Mouse (Mus musculus) heart, postnatal 14 days (tissue): ENCODE results near the gene Sema4a. TPM values are rescaled to one million over a fixed set of nuclear protein-coding genes. Genes with fewer than 3 reads are reported as not detected.
A peak's percentile ranks its signal among the peaks of the same experiment; 100 is the strongest.

ENCODE experiments used
- DNase-seq, 2 experiments: peaks; one replicate each; pipeline ENCODE4 v3.0.0; 2021 to 2022
- intact Hi-C: fragments of 180-260 bp; cut with DNase I; formaldehyde crosslinking; loops from one replicate; pipeline ENCODE4 v1.15.1; 2025
- microRNA-seq, 2 experiments: library from miRNA; unstranded; fragments of <30 nt; microRNA quantifications; one replicate each; pipeline ENCODE4 v1.2.0; 2021 to 2022
- total RNA-seq, 2 experiments: library from RNA; stranded (reverse); gene quantifications; 2 replicates each; pipeline ENCODE4 v1.2.3; 2021

Sema4a gene
- total RNA-seq, 2 experiments from 2014 or later: 2.3 to 2.6 TPM

DNA sequence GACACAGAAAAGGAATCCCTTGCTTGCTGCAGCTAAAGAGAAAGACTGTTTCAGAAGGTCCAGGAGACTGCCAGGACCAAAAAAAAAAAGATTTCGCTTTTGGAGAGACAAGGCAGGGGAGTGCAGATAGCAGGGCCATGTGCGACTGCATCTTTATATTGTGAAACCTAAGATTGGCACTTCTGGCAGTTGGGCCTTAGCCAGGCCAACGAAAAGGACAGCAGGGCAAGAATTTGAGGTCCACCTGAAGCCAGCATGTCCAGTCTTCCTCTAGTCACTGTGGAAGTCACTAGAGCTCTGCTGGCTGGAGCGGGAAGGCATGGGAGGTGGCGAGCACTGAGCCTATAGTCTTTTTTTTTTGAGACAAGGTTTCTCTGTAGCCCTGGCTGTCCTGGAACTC lies 52.0 kb downstream of the Sema4a start:
- intact Hi-C loops: no loop called here
- DNase-seq: no peak

DNA sequence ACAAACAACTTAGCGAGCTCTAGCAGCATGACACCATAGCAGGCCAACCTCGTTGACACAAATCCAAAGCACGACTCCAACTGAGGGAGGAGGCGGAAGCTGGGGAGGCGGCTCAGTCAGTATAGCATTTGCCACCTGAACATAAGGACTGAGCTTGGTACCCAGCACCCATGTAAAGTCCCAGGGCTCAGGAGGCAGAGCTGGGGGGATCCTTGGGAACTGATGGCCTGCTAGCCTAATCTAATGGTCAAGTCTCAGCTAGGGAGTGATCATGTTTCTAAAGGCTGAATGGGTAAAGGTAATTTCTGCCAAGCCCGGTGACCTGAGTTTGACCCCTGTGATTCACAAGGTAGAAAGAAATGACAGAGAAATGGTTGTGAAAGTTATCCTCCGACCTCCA lies 53.5 kb downstream of the Sema4a start:
- intact Hi-C loops: loop anchor here (1.0 to 2.0 kb wide), 3 partner anchors 56 to 115 kb away; no protein-coding TSS in a partner anchor
- DNase-seq: no peak

GRCm38 (mm10) chr3:88407090-88407489 lies 53.9 kb downstream of the Sema4a start:
- intact Hi-C loops: loop anchor here (1.0 to 2.0 kb wide), 3 partner anchors 56 to 116 kb away; no protein-coding TSS in a partner anchor
- DNase-seq: peak; percentile 63 to 79

- intact Hi-C loops: no loop called here
- no peak for DNase-seq
Measured at GRCm38 (mm10) chr3:88403522-88404230, 57.3 kb downstream of the Sema4a start.

DNA sequence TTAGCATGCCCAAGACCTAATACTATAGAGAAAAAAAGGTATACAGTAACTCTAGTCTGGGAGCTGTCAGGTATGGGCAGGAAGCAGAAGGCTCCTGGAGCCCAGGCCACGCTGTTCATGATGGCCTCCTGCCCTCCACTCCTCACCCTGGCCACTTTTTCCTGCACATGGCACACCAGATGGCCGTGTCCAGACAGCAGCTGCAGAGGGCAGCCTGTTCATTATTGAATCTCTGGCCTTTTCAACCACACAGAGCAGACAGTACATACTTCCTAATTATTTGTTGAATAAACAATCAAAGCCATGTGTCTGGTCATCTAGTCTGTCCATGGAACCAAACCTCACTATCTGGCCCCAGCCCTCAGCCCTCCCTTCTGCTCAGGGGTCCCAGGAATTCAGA lies 62.3 kb downstream of the Sema4a start:
- intact Hi-C loops: no loop called here
- no peak for DNase-seq

- intact Hi-C loops: no loop called here
- no peak for DNase-seq
Measured at GRCm38 (mm10) chr3:88395742-88396141, 65.2 kb downstream of the Sema4a start.

DNA sequence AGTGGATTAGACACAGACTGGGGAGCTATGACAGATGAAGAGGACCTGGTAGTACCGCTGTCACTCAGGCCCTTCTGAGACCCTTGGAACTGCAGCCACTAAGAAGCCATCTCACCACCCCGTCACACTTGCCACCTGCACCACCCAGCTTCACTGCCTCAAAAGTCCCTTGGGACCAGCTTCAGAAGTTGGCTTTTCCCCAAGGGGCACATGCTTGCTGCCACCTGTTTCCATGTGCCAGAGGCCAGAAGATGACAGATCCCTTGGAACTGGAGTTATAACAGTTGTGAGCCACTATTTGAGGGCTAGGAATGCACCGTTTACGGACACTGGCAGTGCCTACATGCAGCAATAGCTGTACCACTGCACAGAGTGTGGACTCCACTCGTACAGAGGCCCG lies 65.7 kb downstream of the Sema4a start:
- DNase-seq: no peak
- intact Hi-C loops: no loop called here

GRCm38 (mm10) chr3:88393776-88394375 lies 67.1 kb downstream of the Sema4a start:
- intact Hi-C loops: no loop called here
- DNase-seq: no peak

Small RNAs within 50 kb of the gene (microRNA-seq; reads per million reads assigned to microRNA genes)
- gene Mir7011: 0 to 0.72 reads per million in 2 experiments

Other genes with a start within 250 kb of the Sema4a start
- gene Rhbg, start 206.5 kb downstream of the Sema4a start, total RNA-seq: not detected
- gene Gm38392, start 174.0 kb downstream of the Sema4a start, total RNA-seq: under 1 TPM in 1 of 2 experiments, not detected in 1; 0.24 TPM
- gene Tsacc, start 164.2 kb downstream of the Sema4a start, total RNA-seq: 1 to 10 TPM; 4.2 to 4.3 TPM
- 100 to 1,000 TPM; 165 to 187 TPM for gene Cct3, start 164.1 kb downstream of the Sema4a start, total RNA-seq
- gene Glmp, start 136.2 kb downstream of the Sema4a start, total RNA-seq: 10 to 100 TPM; 90.8 to 98.8 TPM
- 1 to 10 TPM; 1.6 TPM for gene Tmem79, start 125.0 kb downstream of the Sema4a start, total RNA-seq
- 10 to 100 TPM; 41.5 to 44.3 TPM for gene Smg5, start 124.9 kb downstream of the Sema4a start, total RNA-seq
- gene Paqr6, start 96.6 kb downstream of the Sema4a start, total RNA-seq: under 1 TPM; 0.22 to 0.67 TPM
- not detected for gene Bglap3, start 88.4 kb downstream of the Sema4a start, total RNA-seq
- gene Bglap2, start 82.5 kb downstream of the Sema4a start, total RNA-seq: not detected
- gene Bglap, start 76.7 kb downstream of the Sema4a start, total RNA-seq: not detected
- gene Pmf1, start 50.9 kb downstream of the Sema4a start, total RNA-seq: 10 to 100 TPM; 23.9 to 25.0 TPM
- gene Slc25a44, start 36.0 kb downstream of the Sema4a start, total RNA-seq: 10 to 100 TPM; 13.1 to 14.2 TPM
- 100 to 1,000 TPM; 128 TPM for gene Lmna, start 48.8 kb upstream of the Sema4a start, total RNA-seq
- gene Mex3a, start 71.2 kb upstream of the Sema4a start, total RNA-seq: 1 to 10 TPM in 1 of 2 experiments, under 1 TPM in 1; 0.81 to 2.0 TPM
- under 1 TPM in 1 of 2 experiments, not detected in 1; 0.33 TPM for gene Rab25, start 87.1 kb upstream of the Sema4a start, total RNA-seq
- 10 to 100 TPM; 77.7 TPM for gene Lamtor2, start 91.9 kb upstream of the Sema4a start, total RNA-seq
- 10 to 100 TPM; 55.4 to 60.0 TPM for gene Ubqln4, start 92.6 kb upstream of the Sema4a start, total RNA-seq
- 100 to 1,000 TPM in 1 of 2 experiments, 10 to 100 TPM in 1; 95.9 to 108 TPM for gene Ssr2, start 114.7 kb upstream of the Sema4a start, total RNA-seq
- gene Arhgef2, start 144.8 kb upstream of the Sema4a start, total RNA-seq: 10 to 100 TPM; 71.1 to 71.5 TPM
- not detected for gene Rxfp4, start 192.0 kb upstream of the Sema4a start, total RNA-seq
- 10 to 100 TPM; 36.9 to 40.5 TPM for gene Khdc4, start 224.6 kb upstream of the Sema4a start, total RNA-seq